Mouse (Mus musculus): Measurements from ENCODE around the gene Sbno2. TPM values are rescaled to one million over a fixed set of nuclear protein-coding genes. Genes with fewer than 3 reads are reported as not detected.

Gene Sbno2
- total RNA-seq, 2 experiments from 2014 or later, result 21.4 to 22.1 TPM

DNA sequence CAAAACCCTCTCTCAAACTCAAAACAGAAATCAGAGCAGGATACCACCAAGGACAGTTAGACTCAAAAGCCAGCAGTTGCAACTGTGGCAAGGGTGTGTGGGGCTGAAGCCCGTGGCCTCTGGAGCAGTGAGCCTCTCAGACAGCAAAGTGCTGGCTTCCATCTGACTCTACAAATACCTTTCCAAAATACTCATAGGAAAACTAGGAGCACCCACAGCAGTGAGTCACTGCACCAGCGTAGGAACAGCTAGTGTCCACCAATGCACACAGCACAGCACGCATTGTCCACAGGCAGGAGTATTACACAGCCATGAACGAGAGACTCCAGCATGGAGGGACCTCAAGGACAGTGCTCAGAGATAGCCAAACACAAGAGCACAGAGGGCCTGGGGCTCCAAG is 29.0 kb downstream of the Sbno2 start:
- H3K4me3 ChIP-seq, result no peak overlapping the region
- TF ChIP-seq CTCF (IDR thresholded peaks at IDR 0.05), result no peak
- H3K27ac ChIP-seq, result no peak overlapping the region
- DNase-seq (ENCODE audit: extremely low spot score in 1 of 2, low spot score in 2 of 2), result no peak
- intact Hi-C loops (cut with DNase I), result no loop called here

DNA sequence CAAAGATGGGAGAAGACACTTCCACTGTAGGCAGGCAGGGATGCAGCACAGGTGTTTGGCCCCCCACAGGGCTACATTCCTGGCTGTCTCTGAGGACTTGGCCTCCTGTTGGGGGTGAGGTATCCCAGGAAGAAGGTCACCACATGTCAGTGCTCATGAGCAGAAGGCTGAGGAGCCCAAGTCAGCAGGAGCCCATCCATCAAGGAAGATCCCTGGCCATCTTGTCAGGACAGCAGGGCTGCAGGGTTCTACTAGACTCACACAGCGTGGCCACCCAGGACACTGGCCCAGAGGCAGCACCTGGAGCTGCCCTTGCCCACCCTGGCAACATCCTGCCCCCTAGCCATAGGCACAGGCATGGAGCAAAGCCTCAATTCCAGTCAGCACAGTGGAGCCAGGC is 29.4 kb downstream of the Sbno2 start:
- H3K4me3 ChIP-seq, result no peak overlapping the region
- peak overlapping the region; percentile 72; the same call in 1 of the 2 replicates for H3K27ac ChIP-seq
- no peak for TF ChIP-seq CTCF (IDR thresholded peaks at IDR 0.05)
- intact Hi-C loops (cut with DNase I), result no loop called here
- DNase-seq (ENCODE audit: extremely low spot score in 1 of 2, low spot score in 2 of 2), result no peak

DNA sequence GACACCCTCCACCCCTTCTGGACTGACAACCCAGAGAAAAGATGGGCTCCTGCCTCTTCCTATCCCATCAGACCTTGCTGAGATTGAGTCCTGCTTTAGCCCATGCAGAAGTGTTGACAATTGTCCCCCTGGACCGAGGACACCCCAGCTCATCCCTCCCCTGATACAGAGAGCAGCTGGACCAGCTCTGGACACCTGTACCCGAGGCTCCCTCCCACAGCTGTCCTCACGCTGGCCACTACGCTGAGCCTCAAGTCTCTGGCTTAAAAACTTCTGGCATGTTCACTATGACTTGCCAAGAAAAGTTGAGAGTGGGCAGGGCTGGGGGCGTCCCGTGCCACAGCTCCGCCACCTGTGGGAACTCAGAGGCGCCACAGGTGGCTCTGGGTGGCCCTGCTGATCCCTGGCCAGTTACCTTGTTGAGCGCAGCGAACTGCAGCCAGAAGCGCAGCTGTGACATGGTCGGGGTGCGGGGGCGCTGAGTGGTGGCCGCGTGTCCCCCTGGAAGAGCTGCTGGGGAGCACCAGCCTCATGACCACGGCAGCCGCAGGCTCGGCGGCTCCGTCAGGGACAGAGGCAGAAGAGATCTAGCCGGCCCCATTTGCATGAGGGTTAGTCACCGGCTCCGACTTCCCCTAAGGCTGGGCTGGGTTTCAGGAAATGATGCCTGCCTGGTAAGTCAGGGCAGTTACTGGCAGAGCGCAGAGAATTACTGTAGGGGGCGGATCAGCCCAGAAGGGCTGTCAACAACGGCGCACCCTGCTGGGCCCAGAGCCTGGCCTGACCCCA is 30.4 kb downstream of the Sbno2 start:
- Histone ChIP-seq H3K4me3 (peak overlapping the region; percentile 30), H3K27ac (peak overlapping the region; percentile 72)
- intact Hi-C loops (cut with DNase I), result no loop called here
- peak; percentile 48 for TF ChIP-seq CTCF (IDR thresholded peaks at IDR 0.05)
- DNase-seq (ENCODE audit: extremely low spot score in 1 of 2, low spot score in 2 of 2), result peak; percentile 40 to 57

DNA sequence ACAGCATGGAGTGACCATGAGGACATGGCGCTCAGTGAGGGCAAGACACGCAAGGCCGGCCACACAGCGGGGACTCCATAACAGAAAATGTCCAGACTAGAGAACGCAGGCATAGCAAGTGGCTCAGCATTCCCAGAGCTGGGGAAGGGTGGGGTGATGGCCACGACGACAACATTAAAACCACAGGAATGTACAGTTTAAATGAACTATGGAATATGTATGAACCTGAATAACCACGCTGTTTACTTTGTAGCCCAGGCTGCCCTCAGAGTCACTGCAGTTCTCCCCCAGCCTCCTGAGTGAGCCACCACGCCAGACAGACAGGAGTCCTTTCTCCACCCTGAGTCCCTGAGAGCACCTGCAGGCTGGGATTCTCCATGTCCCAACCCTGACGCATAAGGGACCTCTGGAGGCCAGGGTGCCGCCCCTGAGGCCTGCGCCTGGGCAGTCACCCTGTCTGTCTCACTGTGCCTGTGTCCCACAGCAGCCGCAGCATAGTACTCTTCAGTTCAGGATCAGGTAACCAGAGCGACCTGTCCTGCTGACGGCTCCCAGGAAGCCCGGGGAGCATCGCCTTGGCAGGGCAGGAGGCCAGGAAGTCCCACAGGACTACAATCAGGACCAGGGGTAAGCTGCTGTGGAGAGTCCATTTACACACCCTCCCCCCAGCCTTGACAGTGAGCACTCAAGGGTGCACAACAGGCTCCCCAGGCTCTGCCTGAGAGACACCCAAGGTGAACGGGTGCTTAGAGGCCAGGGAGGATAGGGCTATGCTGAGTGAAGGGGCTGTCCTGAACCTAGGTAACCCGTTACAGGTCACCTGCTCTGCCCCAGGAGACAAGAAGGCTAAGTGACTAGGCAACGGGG is 32.5 kb downstream of the Sbno2 start:
- no peak overlapping the region for H3K27ac ChIP-seq
- no peak for TF ChIP-seq CTCF (IDR thresholded peaks at IDR 0.05)
- no peak overlapping the region for H3K4me3 ChIP-seq
- DNase-seq (ENCODE audit: extremely low spot score in 1 of 2, low spot score in 2 of 2), result no peak
- intact Hi-C loops (cut with DNase I), result no loop called here

DNA sequence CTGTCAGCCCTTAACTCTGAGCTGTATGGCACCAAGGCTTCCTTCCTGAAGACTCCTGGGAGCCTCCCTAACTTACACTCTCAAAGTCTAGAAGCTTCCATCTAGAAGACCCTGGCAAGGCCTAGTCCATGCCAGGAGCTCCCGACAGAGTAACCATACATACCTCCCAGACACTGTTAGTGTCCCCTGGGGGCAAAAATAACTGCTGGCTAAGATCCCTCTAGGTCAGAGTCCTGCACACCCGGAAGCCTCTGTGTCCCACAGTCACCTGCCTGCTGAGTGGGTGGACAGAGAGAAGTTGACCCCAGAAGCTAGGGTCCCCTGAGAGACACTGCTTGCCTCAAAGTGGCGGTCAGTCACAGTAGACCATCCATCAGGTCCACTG is 33.9 kb downstream of the Sbno2 start:
- no peak overlapping the region for H3K4me3 ChIP-seq
- H3K27ac ChIP-seq, result peak overlapping the region; percentile 83
- no peak for DNase-seq (ENCODE audit: extremely low spot score in 1 of 2, low spot score in 2 of 2)
- TF ChIP-seq CTCF (IDR thresholded peaks at IDR 0.05), result no peak
- intact Hi-C loops (cut with DNase I), result no loop called here

DNA sequence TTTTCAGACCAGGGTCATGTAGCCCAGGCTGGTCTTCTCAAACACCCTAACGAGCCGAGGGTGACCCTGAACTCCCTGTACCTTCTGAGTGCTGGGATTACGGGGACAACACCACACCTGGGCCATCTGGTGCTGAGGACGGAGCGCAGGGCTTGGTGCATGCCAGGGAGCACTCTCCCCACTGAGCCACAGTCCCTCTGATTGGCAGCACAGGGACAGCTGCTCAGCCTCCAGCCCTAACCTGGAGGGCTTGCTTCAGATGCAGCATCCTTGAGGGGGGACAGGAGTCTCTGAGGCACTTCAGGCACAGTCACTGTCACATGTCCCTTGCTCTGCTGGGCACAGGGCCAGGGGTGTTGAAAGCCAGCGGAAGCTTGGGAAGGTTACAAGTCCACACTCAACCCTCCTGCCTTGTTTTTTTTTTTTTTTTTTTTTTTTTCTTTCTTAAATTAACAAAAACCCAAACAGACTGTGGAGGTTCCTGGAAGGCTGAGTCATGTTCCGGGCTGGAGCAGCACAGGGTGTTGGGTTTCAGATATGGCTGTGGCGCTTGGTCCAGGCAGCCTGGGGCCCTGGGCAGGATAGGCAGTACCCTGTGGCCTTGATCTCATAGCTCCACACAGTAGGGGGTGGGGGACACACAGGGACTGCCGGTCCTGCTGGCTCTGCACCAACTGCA is 34.4 kb downstream of the Sbno2 start:
- Histone ChIP-seq H3K27ac (peak overlapping the region; percentile 83), H3K4me3 (no peak overlapping the region)
- intact Hi-C loops (cut with DNase I), result no loop called here
- peak; percentile 69 to 72 for DNase-seq (ENCODE audit: extremely low spot score in 1 of 2, low spot score in 2 of 2)
- no peak for TF ChIP-seq CTCF (IDR thresholded peaks at IDR 0.05)

DNA sequence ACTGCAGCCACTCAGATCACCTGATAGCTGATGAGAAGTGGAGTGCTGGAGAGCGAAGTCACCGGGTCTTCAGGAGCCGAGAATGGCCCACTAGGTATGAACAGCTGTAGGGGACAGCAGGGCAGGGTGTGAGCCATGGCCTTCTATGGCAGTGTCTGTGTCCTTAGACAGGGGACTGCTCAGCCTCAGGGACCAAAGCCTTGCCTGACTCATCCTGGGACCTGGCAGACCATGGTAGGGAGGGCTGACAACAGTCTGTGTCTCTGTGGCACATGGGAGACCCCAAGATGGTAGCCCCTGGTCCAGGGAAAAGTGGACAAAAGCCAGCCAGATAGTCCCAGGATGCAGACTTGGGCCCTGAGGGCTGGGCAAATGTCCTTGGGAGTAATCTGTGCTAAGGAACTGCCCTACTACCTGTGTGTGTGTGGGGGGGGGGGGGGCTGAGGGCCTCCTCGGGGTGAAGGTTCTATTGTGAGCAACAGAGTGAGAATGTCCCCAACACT is 35.4 kb downstream of the Sbno2 start:
- intact Hi-C loops (cut with DNase I), result no loop called here
- no peak for TF ChIP-seq CTCF (IDR thresholded peaks at IDR 0.05)
- no peak for DNase-seq (ENCODE audit: extremely low spot score in 1 of 2, low spot score in 2 of 2)

DNA sequence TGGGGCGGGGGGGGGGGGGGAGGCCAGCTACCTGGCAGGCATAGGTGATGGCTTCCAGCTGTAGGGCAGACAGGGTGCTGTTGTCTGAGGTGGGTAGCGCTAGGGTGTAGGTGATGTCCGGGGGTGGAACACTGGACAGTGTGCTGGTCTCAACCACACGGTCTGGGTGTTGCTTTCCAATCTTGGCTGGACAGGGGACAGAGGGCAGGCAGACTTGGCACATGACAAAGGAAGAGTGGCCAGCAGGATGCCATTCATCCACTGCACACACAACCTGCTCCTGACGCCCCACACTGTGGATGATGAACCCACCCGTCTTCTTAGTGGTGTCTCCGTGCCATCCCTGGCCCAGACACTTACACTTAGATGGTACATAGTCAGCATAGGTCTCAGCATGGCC is 36.1 kb downstream of the Sbno2 start:
- intact Hi-C loops (cut with DNase I), result no loop called here
- no peak for TF ChIP-seq CTCF (IDR thresholded peaks at IDR 0.05)
- Histone ChIP-seq H3K4me3 (no peak overlapping the region), H3K27ac (no peak overlapping the region)
- DNase-seq (ENCODE audit: extremely low spot score in 1 of 2, low spot score in 2 of 2), result no peak

More for the DNA sequence above, 35.4 kb downstream of the Sbno2 start:
- Histone ChIP-seq H3K4me3 (no peak overlapping the region), H3K27ac (no peak overlapping the region)

DNA sequence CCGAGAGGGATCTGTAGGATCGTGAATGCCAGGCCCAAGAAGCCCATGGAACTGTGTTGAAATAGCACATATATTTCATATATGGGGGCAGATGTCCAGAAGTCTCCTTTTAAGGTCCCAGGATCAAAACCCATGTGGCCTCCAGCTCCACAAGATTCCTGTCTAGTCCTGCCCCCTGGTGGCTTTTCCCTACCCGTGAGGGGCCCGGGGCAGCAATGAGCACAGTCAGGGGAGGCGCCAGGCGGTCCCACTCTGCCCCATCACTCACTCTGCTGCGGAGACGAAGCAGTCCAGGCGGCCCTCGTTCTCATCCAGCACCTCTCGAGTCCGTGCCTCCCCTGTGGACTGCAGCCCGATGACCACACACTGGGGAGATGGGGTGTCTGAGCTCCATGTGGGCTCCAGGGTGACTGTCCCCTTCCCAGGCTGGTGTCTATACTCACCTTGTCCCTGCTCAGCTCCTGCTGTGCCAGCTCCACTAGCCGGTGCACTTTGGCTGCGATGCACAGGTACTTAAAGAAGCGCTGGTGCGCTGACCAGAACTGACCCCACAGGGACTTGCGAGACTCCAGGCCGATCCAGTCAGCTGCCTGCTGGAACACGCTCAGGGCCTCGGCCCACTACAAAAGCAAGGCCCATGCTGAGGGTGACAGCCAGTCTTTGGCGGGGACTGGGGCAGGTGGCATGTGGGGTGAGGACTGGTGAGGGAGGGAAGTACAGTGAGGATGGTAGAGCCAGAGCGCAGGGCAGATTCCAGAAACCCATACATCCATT is 41.3 kb downstream of the Sbno2 start:
- intact Hi-C loops (cut with DNase I), result no loop called here
- H3K4me3 ChIP-seq, result no peak overlapping the region
- H3K27ac ChIP-seq, result peak overlapping the region; percentile 61; the same call in 1 of the 2 replicates
- TF ChIP-seq CTCF (IDR thresholded peaks at IDR 0.05), result no peak; the same call in 1 of the 2 replicates
- DNase-seq (ENCODE audit: extremely low spot score in 1 of 2, low spot score in 2 of 2), result no peak

DNA sequence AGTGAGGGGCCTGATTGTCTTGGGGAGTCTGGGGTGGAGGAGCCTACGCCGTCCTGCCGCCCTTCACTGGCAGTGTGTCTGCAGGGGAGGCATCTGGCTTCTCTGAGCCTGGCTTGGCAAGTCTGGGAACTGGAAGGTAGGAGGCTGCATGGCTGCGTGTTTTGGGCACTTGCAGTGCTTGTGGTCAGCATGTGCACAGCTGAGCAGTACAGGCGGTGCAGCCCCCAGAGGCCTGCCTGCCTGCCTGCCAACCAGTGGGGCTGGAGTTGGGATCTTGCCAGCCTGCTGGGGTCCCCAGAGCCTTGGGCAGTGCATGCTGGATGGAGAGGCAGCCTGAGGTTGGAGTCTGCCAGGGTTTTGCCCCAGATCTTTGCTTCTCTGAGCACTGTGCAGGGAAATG is 42.3 kb downstream of the Sbno2 start:
- DNase-seq (ENCODE audit: extremely low spot score in 1 of 2, low spot score in 2 of 2), result no peak
- no peak overlapping the region for H3K4me3 ChIP-seq
- intact Hi-C loops (cut with DNase I), result no loop called here
- peak overlapping the region; percentile 61; the same call in 1 of the 2 replicates for H3K27ac ChIP-seq
- no peak for TF ChIP-seq CTCF (IDR thresholded peaks at IDR 0.05)
